Mouse (Mus musculus): Measurements from ENCODE around the gene Psen2.
A peak's percentile ranks its signal among the peaks of the same experiment; 100 is the strongest.

Gene Psen2

DNA sequence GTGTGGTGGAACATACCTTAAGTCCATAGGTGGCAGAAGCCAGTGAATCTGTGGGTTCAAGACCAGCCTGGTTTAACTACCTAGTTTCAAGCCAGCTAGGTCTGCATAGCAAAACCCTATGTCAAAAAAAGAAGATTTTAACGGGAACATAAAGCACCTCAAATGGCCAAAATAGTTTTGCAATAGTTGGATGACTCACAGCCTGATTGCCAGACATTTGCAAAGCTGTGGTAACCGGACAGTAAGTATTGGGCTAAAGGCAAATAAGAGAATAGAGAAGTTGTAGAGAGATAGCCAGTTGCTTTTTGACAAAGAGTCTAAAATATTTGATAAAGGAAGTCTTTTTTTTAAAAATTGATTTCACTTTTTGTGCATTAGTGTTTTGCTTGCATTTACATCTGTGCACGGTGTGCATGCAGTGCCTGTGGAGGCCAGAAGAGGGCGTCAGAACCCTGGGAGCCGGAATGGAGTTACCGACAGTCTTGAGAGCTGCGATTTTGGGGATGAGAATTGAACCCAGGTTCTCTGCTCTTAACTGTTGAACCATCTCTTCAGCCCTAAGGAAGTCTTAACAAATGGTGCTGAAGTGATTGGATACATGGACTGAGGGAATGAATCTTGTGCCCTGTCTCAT is at the start of gene Psen2:
Psen2 (minus strand) TSS at position 75 of the 634 bp plus-strand sequence.
- DNase-seq (ENCODE audit: extremely low spot score, low spot score): peak; percentile 45

DNA sequence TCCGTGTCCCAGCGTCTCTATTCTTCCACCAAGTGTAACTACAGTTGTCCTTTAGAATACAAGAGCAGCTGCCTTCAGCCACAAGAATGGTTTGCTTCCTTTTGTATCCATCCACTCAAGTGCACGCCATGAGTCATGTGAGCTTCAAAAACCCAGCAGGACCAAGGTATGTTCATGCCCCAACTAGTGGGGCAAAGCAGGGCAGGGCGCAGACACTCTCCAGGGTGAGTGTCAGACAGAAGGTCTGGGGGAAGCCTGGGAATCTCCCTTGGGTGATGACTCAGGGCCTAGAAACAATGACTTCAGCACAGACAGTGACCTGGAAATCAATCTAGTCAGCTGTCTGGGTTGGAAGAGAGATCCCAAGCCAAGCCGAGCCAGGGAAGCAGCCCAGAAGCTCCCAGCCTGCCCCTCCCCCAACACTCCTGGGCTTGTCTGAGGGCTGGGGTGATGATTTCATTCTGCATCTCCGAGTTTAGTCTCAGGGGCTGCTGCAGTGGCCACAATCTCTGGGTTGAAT is 49.6 kb upstream of the Psen2 start:
- peak; percentile 47 for DNase-seq (ENCODE audit: extremely low spot score, low spot score)

DNA sequence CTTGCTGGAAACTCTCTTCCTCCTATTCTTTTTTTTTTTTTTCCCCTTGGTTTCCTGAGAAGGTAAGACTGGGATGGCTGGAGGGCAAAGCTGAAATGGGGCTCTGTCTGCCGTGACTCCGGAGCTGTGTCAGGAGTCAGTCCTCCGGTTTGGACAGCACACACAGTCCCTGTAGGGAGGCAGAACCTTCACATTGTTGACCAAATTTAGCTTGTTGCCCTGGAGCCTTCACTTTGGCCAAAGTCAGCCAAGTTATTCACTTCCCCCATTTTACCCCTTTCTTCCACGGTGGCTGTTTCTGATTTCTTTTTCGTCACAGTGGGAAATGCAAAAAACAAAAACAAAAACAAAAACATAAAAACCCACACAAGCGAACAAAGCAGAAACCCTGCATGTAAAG is 49.0 kb upstream of the Psen2 start:
- DNase-seq (ENCODE audit: extremely low spot score, low spot score): no peak

DNA sequence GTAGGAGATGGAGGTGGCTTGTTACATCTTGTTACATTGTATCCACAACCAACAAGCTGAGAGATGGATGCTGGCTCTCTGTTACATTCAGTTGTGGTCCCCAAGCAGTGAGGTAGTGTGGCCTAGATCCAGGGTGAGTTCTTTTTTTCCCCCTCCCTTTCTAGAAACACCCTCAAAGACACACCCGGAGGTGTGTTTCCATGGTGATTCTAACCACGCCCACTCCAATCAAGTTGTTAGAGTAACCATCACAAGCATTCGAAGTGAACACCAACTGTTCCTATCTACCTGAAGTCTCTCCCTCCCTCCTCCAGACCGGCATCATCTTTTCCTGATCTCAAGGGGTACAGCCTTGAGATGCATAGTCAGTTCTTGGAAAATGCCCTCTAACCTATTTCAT is 45.7 kb upstream of the Psen2 start:
- DNase-seq (ENCODE audit: extremely low spot score, low spot score): no peak

DNA sequence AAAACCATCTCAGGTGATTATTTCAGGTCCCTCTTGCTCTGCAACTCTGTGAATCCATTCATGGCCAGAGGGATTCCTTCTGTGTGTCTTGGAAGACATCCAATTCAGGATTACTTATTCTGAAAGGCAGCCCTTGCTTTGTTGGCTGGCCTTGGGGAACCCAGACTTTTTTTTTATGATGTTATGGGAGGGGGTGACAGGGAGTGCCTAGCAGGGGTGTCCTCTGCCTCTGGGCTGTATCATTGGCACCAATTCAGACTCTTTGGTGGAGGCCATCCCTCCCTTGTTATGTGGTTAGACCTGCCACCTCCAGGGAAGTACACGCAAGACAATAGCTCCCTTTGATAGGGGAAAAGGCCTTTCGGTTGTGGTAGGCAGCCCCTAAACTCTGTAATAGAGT is 44.4 kb upstream of the Psen2 start:
- no peak for DNase-seq (ENCODE audit: extremely low spot score, low spot score)

DNA sequence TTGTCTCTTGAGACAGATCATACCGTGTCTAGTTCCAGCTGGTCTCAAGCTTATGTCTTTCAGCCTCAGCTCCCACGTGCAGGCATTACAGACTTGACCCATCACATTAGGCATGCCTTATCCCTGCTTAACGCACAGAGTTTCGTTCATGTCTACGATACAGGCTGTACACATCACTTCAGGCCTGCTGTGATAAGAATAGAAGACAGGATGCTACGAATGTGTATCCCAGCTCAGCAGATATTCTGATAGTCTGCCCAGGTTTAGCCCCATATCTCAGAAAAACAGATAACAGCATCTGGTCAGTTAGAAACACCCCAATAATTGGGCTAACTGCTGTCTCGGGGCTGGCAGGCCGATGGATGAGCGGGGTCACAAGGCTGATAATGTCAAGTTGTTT is 43.7 kb upstream of the Psen2 start:
- DNase-seq (ENCODE audit: extremely low spot score, low spot score): no peak

DNA sequence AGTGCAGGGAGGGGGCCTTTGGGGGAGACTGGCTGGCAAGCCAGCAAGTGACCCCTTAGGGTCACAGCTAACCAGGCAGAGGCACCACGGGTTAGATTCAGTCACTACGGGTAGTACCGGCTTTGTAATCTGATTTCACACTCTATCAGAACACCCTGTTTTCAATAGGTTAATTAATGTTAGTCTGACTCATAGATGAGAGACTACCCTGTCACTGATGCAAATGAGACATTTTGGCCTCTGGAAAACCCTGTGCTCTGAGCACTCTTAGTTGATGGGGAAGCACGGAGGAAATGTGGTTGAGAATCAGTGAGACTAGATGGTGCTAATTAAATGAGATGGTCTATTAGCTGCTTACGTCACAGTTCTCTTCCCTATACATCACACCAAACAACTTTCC is 40.4 kb upstream of the Psen2 start:
- no peak for DNase-seq (ENCODE audit: extremely low spot score, low spot score)

DNA sequence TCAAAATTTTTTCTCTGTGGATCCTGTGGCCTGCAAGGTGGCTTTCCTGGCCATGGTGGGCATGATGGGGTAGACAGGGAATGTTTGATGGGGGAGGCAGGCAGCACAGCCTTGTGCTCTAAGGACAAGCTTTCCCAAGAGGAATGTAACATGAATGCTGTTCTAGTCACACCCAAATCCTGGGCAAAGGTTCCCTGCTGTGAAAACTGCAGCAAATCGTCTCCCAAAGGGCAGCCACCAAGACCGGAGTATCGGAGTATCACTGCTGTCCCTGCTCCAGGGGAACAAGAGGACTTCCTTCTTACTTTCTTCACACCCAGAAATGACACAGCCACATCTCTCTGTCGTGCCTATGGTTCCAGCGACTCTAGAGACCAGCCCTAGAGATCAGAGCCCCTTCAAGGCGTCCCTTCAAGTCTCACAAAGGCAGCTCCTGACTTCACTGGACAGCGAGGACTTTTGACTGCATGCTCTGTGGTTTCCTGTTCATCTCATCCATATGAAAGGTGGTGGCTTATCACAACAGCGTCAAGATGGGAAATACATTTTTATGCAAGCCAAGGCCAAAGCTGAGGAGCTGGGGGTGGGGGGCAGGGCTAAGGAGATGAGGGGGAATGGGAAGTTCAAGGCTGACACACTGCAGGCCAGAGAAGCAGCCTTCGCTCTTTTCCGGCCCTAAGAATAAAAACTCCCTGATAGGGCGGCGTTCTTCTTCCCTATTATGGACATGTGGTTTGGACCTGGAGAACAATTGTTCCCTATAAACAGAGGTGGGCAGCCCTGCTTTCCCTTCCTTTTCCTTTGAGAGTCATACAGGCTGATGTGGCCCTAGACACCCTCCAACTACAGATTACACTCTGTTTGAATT is 39.2 kb upstream of the Psen2 start:
- no peak for DNase-seq (ENCODE audit: extremely low spot score, low spot score)

DNA sequence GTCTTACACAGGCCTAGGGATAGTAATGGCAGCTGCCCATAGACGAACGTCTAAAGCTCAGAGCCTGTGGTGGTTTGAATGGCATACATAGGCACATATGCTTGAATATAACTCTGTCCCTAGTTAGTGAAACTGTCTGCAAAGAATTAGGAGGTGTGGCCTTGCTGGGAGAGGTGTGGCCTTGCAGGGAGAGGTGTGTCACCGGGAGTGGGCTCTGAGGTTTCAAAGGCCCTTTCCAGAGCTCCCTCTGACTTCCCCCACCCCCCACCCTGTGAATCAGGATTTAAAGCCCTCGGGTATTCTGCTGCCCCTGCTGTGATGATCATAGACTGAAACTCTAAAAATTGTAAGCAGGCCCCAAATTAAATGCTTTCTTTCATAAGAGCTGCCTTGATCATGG is 37.8 kb upstream of the Psen2 start:
- DNase-seq (ENCODE audit: extremely low spot score, low spot score): no peak

DNA sequence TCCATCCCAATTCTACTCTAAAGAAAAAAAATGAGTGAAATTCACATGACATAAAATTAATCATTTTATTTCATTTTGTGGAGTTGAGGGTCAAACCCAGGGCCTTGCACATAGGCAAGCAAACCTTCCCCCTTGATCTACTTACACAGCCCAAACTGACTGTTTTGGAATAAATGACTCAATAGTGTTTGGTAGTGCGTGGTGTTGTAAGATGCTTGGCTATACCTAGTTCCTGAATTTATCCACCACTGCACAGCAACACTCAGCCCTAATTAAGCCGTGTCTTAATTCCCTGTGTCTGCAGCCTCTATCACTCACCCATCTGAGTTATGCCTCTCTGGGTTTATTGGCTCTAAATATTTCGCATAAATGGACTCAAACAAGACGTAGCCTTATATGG is 37.1 kb upstream of the Psen2 start:
- no peak for DNase-seq (ENCODE audit: extremely low spot score, low spot score)

DNA sequence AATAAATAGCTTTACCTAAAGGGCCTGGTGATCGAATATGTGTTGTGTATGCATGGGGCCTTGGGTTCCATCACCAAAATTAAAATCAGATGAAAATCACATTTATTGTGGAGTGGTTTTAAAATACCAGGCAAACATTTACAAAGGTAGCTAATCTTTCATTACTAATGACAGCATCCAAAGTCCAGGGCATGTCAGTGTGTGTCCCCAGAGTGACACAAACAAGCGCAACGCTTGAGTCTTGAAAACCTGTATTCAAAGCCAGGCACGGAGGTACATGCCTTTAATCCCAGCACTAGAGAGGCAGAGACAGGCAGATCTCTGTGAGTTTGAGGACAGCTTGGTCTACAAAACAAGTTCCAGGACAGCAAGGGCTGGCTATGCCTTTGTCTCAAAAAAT is 36.5 kb upstream of the Psen2 start:
- DNase-seq (ENCODE audit: extremely low spot score, low spot score): no peak

DNA sequence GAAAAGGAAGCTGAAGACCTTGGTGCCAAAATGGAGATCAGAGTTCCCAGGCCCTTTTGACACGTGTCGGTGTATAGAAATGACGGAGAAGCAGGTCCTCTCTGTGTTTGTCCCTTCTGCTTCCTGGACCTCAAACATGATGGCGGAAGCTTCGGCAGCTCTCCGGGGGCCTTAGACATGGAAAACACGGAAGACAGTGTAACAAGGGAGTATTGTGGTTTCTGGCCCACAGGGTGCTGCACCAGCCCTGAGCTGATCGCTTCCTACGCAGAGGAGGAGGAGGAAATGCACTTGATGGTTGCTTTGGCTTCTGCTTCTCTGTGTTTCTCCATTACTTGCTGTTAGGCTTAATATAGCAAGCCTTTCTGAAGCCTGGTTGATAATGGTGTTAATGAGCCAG is 32.9 kb upstream of the Psen2 start:
- no peak for DNase-seq (ENCODE audit: extremely low spot score, low spot score)

DNA sequence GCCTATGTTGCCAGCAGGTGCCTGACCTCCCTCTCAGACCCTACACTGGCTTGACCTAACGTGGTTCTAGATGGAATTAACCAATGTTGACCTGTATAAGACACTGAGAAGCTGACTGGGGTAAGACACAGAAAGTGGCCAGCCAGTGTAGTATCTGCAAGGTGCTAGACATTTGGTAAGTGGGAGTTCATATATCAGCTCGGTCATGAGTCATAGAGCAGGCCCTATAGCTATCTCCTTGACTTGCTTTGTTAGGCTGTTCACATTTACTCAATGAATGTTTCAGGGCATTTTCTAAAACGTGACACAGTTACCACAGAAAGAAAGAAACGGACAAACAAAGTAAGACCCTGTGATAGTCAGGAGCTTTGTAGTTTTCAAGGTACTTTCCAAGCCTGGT is 27.1 kb upstream of the Psen2 start:
- DNase-seq (ENCODE audit: extremely low spot score, low spot score): no peak

DNA sequence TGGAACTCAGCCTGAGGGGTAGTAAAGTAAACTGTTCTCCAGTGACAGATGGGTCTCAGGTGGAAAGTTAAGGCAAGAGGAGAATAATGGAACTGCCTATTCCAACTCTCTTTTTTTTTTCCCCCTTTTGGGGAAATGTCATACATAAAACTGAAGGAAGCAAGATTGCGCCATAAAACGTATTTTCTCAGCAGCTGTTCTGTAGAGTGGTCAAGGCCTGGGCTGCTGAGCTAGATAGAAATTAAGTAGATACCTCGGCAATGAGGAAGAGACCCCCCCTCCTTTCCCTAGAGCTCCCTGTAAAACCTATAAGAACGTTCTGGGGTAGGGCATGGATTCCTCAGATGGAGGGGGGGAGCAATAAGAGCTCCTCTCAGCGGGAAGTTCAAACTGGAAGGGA is 26.6 kb upstream of the Psen2 start:
- no peak for DNase-seq (ENCODE audit: extremely low spot score, low spot score)

DNA sequence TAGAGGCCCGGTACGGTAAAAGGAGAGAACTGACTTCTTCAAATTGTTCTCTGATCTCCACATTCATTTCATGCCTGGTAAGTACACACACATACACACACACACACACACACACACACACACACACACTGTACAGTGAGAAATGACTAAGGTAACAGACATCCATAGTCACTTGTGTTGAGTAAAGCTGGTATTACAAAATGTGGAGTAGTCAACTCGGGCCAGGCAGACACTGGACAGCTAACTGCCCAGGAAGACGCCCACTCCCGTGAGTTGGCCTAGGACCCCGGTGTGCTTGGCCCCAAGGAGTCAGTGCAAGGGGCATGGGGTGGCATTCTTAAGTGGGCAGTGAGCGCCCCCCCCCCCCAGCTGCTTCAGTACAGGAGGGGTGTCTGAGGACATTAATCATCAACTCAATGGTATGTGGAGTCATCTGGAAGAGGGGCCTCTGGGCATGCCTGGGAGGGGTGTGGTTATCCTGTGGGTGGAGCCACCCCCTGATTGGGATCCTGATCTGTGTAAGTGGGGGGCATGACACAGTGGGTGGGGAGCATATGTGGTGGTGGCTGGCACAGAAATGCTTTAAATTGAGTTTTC is 25.7 kb upstream of the Psen2 start:
- no peak for DNase-seq (ENCODE audit: extremely low spot score, low spot score)

DNA sequence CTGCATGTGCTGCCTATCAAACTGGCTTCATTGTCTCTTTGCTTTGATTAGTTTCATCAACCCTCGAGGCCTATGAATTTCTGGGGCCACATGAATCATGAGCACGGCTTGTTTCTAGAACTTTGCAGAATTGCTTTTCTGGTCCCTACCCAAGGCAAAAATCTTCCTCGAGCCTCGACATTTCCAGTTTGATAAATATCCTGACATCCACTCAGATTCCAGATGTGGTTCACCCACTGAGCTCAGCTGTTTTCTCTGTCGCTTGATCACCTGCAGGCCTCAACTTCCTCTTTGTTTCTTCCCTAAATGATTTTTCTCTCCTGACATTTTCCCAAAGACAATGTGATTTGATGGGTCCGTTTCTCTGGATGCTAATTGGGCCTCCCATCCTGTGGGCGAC is 25.0 kb upstream of the Psen2 start:
- no peak for DNase-seq (ENCODE audit: extremely low spot score, low spot score)

DNA sequence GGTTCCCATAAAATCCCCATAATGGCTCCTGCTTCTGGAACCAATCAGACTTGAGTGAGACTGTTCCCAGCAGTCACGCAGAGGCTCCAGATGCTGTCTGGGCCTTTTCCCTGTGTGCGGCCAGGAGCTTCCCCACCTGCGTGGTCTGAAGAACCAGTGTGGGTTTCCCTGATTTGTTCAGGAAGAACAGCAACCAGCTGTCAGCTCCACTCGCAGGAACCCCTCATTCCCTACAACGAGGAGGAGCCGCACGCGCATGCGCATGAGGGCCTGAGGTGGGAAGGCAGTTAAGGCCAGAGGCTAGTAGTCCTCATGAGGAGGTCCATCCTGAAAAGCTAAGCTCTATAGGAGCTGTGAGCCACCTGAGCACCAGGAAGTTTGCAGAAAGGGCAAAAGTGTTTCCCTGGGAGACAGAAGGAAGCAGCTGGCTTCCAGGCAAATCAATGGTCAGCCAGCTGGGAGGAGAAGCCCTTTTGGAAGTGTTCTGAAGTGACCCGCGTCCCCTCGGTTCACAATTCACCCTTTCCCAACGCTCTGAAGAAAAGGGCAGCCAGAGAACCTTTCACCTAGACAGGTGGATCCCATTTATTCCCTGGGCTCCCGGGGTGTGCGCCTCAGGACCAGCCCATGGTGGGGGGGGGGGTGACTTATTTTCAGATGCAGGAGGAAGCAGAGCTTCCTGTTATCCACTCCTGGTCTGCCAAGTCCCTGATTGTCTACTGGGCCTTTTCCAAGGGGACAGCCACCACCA is 23.0 kb upstream of the Psen2 start:
- no peak for DNase-seq (ENCODE audit: extremely low spot score, low spot score)

DNA sequence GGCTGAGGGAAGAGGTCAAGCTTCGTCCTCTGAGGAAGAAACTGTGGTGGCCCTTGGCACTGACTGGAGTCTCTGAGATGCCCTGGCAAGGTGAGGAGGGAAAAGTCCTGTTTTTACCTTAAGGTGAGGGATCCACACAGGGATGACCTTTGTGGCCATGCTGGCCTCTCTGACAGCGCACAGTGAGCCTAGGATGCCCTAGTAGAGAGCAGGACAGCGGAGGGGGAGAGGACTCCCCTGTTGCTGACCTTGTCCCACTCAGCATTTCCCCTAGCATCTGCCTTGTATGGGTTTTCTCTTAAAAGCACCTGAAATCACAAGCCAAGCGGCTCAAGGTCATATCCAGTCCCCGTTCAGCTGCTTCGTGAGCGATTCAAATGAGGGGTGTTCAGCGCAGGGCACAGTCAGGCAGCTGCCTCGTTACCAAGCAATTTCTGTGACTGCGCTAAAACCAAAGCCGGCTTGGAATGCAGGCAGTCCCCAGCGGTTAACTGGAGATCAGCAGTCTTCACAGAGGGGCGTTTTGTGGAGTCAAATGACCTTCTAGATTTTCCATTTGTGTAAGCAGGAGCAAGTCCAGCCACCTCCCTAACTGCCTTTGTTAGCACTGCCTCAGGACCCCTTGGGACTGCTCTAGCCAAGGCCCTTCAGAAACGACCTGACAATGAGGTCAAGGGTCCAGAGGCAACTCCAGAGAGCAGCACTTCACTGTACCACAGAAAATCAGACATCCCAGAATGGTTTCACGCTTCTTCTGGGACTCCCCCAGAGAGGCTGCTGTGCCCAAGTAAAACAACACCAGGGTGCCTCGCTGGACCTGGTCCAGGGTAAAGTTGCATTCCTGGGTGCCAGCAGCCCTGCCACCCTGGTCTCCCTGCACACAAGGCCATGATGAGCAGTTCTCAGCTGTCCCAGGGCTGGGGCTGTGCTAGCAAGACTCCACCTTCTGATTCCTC is 20.9 kb upstream of the Psen2 start:
- DNase-seq (ENCODE audit: extremely low spot score, low spot score): peak; percentile 52

DNA sequence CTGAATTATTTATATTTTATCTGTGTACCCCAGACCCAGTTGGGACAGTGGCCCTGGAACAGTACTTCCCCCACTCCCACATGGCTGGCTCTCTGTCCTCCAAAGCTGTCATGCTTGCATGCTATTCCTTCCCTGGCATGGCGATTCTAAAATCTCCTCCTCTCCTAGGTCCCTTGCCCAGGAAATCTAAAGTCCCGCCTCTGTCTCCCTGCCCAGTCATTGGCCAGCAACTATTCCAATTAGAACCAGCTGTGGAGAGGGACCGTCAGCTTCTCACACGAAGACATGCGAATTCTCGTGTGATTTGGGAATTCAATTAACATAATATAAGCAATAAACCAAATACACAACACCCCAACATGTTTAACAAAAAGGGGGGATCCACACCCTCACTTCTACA is 19.3 kb upstream of the Psen2 start:
- no peak for DNase-seq (ENCODE audit: extremely low spot score, low spot score)

DNA sequence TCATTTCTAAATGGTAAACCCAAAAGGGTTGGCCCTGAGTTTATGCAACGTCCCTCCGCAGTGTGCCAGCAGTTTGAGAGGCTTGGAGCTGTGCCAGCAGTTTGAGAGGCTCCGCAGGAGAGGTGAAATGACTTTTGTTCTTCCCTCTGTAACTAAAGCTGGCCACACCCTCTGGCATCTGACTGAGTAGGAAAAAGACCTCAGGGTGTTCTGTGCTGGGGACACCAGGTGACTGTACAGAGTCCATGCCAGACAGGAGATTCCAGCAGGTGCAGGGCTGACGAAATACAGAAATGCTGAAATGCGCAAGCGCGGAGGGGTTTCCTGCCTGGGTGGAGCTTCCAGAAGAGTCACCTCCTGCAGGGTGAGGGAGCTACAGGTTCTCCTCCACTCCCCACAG is 16.4 kb upstream of the Psen2 start:
- no peak for DNase-seq (ENCODE audit: extremely low spot score, low spot score)

DNA sequence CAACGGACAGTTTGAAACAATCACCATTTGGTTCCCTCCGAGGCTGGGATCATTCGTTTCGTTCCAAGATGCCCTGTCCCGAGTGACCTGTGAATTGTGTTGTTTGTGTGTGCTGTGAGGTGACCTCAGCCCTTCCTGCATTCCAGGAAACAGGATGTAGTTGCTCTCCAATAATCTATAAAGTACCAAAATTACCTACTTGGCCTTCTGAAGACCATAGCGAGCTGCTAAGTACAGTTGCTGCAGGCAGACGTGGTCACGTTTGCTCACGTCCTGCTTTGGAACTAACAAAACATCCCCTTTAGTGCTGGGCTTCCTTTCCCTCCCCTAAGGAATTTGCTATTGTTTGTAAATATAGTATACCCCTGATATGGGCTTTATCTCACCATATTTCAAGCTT is 14.3 kb upstream of the Psen2 start:
- DNase-seq (ENCODE audit: extremely low spot score, low spot score): no peak
